Comparison of ENCODE assay signal across 11 mouse cellular contexts in genomic region chr16:4831650-4832419, GRCm38 (mm10). TPM values are rescaled to one million over a fixed set of nuclear protein-coding genes. Genes with fewer than 3 reads are reported as not detected.
DNase-seq lines count a peak whose midpoint lies in the region; ATAC-seq and TF ChIP-seq lines count a peak whose summit lies in the region.
"Had no signal": no experiment of that assay in that cellular context is flagged by ENCODE, and none has a peak within 500 bp of the region (broad histone marks: within the 10 kb centered on the region; RNA-seq: fewer than 3 reads in every experiment).

No protein-coding gene starts in this region.

- no peak overlapping the region for H3K9ac ChIP-seq in kidney, embryonic 15.5 days
- H3K9ac ChIP-seq in forebrain, embryonic 13.5 days: no peak overlapping the region
- H3K9ac ChIP-seq in forebrain, embryonic 14.5 days (ENCODE audit: low read length): no peak overlapping the region
- H3K9ac ChIP-seq: embryonic facial prominence, embryonic 12.5 days; hindbrain, embryonic 15.5 days had no signal

- 0 out of 2 replicates have a peak, but pooled peaks have one; percentile 46 for ATAC-seq in kidney, embryonic 15.5 days (replicated peaks; ENCODE audit: low FRiP score)
- no peak for ATAC-seq in forebrain, embryonic 13.5 days
- no peak for ATAC-seq in forebrain, embryonic 14.5 days

- 0 out of 2 replicates have a peak overlapping the region, but pooled peaks have one; percentile 8 for H3K4me2 ChIP-seq in kidney, embryonic 15.5 days
- H3K4me2 ChIP-seq in forebrain, embryonic 13.5 days: no peak overlapping the region
- H3K4me2 ChIP-seq in forebrain, embryonic 14.5 days (ENCODE audit: low read length): no peak overlapping the region
- H3K4me2 ChIP-seq: embryonic facial prominence, embryonic 12.5 days; hindbrain, embryonic 15.5 days had no signal

- H3K4me3 ChIP-seq in kidney, embryonic 15.5 days (replicated peaks): no peak overlapping the region
- H3K4me3 ChIP-seq in left cerebral cortex, adult 2 months: no peak overlapping the region
- no peak overlapping the region for H3K4me3 ChIP-seq in forebrain, embryonic 13.5 days
- H3K4me3 ChIP-seq in forebrain, embryonic 14.5 days (ENCODE audit: low read depth, low read length): no peak overlapping the region
- H3K4me3 ChIP-seq: embryonic facial prominence, embryonic 12.5 days; hindbrain, embryonic 15.5 days; megakaryocyte, embryonic 14.5 days had no signal

- intact Hi-C loops in left cerebral cortex, adult 2 months (cut with DNase I): no loop called here

- DNase-seq in kidney, adult 11 months: no peak
- peak; percentile 51 for DNase-seq in adrenal gland, adult 2 months
- peak; percentile 36 to 38 for DNase-seq in left cerebral cortex, adult 2 months (ENCODE audit: extremely low spot score in 1 of 2, low spot score in 2 of 2)
- DNase-seq in ovary, postnatal 14 days (ENCODE audit: low spot score): peak; percentile 27
- DNase-seq in spleen, postnatal 4 days (ENCODE audit: low spot score in 2 of 2): no peak
- no peak for DNase-seq in forebrain, embryonic 14.5 days (ENCODE audit: low spot score)

- 48% methylated on average over 15 of the region's 15 CpGs for WGBS in kidney, embryonic 15.5 days
- 73% methylated on average over 15 of the region's 15 CpGs for WGBS in forebrain, embryonic 13.5 days
- WGBS in forebrain, embryonic 14.5 days: 76% methylated on average over 15 of the region's 15 CpGs

- H3K27me3 ChIP-seq in kidney, embryonic 15.5 days: no peaks in the 10 kb centered on the region
- no peaks in the 10 kb centered on the region for H3K27me3 ChIP-seq in forebrain, embryonic 13.5 days
- no peaks in the 10 kb centered on the region for H3K27me3 ChIP-seq in forebrain, embryonic 14.5 days (replicated peaks; ENCODE audit: control insufficient read depth, insufficient read depth, low read length)
- H3K27me3 ChIP-seq: embryonic facial prominence, embryonic 12.5 days; hindbrain, embryonic 15.5 days had no signal

- H3K9me3 ChIP-seq in kidney, embryonic 15.5 days (replicated peaks): no peaks in the 10 kb centered on the region
- no peaks in the 10 kb centered on the region for H3K9me3 ChIP-seq in forebrain, embryonic 13.5 days (replicated peaks)
- H3K9me3 ChIP-seq in forebrain, embryonic 14.5 days (replicated peaks; ENCODE audit: control insufficient read depth, low read length): no peaks in the 10 kb centered on the region
- H3K9me3 ChIP-seq: embryonic facial prominence, embryonic 12.5 days; hindbrain, embryonic 15.5 days; megakaryocyte, embryonic 14.5 days had no signal

- H3K27ac ChIP-seq in kidney, embryonic 15.5 days: no peak overlapping the region
- H3K27ac ChIP-seq in left cerebral cortex, adult 2 months: no peak overlapping the region
- H3K27ac ChIP-seq in forebrain, embryonic 13.5 days: no peak overlapping the region
- H3K27ac ChIP-seq in forebrain, embryonic 14.5 days (ENCODE audit: low read depth, low read length): no peak overlapping the region
- H3K27ac ChIP-seq: embryonic facial prominence, embryonic 12.5 days; hindbrain, embryonic 15.5 days had no signal

- 0 out of 2 replicates have a peak, but pooled peaks cover 4% of the 10 kb centered on the region for H3K4me1 ChIP-seq in kidney, embryonic 15.5 days
- H3K4me1 ChIP-seq in forebrain, embryonic 13.5 days: no peaks in the 10 kb centered on the region
- no peaks in the 10 kb centered on the region for H3K4me1 ChIP-seq in forebrain, embryonic 14.5 days (ENCODE audit: control insufficient read depth, insufficient read depth, low read length)
- H3K4me1 ChIP-seq: embryonic facial prominence, embryonic 12.5 days; hindbrain, embryonic 15.5 days had no signal

- no peaks in the 10 kb centered on the region for H3K36me3 ChIP-seq in kidney, embryonic 15.5 days
- no peaks in the 10 kb centered on the region for H3K36me3 ChIP-seq in forebrain, embryonic 13.5 days (ENCODE audit: poor library complexity, severe bottlenecking)
- no peaks in the 10 kb centered on the region for H3K36me3 ChIP-seq in forebrain, embryonic 14.5 days (ENCODE audit: control insufficient read depth, insufficient read depth, low read length)
- H3K36me3 ChIP-seq: embryonic facial prominence, embryonic 12.5 days; hindbrain, embryonic 15.5 days had no signal

- TF ChIP-seq CTCF in left cerebral cortex, adult 2 months (IDR thresholded peaks at IDR 0.05): peak; percentile 50

RNA-seq across cellular contexts. Expression of gene 4930562C15Rik, which starts 3.4 kb away (rescaled TPM):
- 0.19 and 0.83 TPM in 2 replicates for polyA plus RNA-seq in kidney, embryonic 15.5 days (2015; fragmentation: Nextera tagmentation; extraction: Ambion mirVana)
- total RNA-seq in adrenal gland, adult 2 months (2021): not detected
- polyA plus RNA-seq in adrenal gland, adult 2 months (2012; rRNA removed): not detected in 2 replicates
- total RNA-seq in left cerebral cortex, adult 2 months (2021): not detected
- 0.37 and 0.39 TPM in 2 replicates for polyA plus RNA-seq in forebrain, embryonic 13.5 days (2015; fragmentation: Nextera tagmentation; extraction: Ambion mirVana)
- 0.14 TPM in 2 replicates for polyA plus RNA-seq in forebrain, embryonic 14.5 days (2014; fragmentation: Nextera tagmentation; extraction: Ambion mirVana)

RNA-seq across cellular contexts. Expression of gene Cdip1, which starts 41.7 kb away (rescaled TPM):
- polyA plus RNA-seq in kidney, embryonic 15.5 days (2015; fragmentation: Nextera tagmentation; extraction: Ambion mirVana): 101 and 108 TPM in 2 replicates
- total RNA-seq in adrenal gland, adult 2 months (2021): 100 to 1,000 TPM; 105 to 130 TPM
- 400 and 500 TPM in 2 replicates for polyA plus RNA-seq in adrenal gland, adult 2 months (2012; rRNA removed)
- 100 to 1,000 TPM; 189 to 204 TPM for total RNA-seq in left cerebral cortex, adult 2 months (2021)
- polyA plus RNA-seq in forebrain, embryonic 13.5 days (2015; fragmentation: Nextera tagmentation; extraction: Ambion mirVana): 92.2 and 103 TPM in 2 replicates
- polyA plus RNA-seq in forebrain, embryonic 14.5 days (2014; fragmentation: Nextera tagmentation; extraction: Ambion mirVana): 87.1 and 96.5 TPM in 2 replicates

RNA-seq across cellular contexts. Expression of gene Ubald1, which starts 48.3 kb away (rescaled TPM):
- polyA plus RNA-seq in kidney, embryonic 15.5 days (2015; fragmentation: Nextera tagmentation; extraction: Ambion mirVana): 37.4 and 39.7 TPM in 2 replicates
- 10 to 100 TPM; 32.8 to 37.8 TPM for total RNA-seq in adrenal gland, adult 2 months (2021)
- 59.7 and 68.0 TPM in 2 replicates for polyA plus RNA-seq in adrenal gland, adult 2 months (2012; rRNA removed)
- total RNA-seq in left cerebral cortex, adult 2 months (2021): 10 to 100 TPM; 91.8 to 93.7 TPM
- polyA plus RNA-seq in forebrain, embryonic 13.5 days (2015; fragmentation: Nextera tagmentation; extraction: Ambion mirVana): 33.9 and 35.1 TPM in 2 replicates
- 37.9 and 44.4 TPM in 2 replicates for polyA plus RNA-seq in forebrain, embryonic 14.5 days (2014; fragmentation: Nextera tagmentation; extraction: Ambion mirVana)

RNA-seq across cellular contexts. Expression of gene Mgrn1, which starts 54.2 kb away (rescaled TPM):
- polyA plus RNA-seq in kidney, embryonic 15.5 days (2015; fragmentation: Nextera tagmentation; extraction: Ambion mirVana): 88.2 and 98.1 TPM in 2 replicates
- total RNA-seq in adrenal gland, adult 2 months (2021): 10 to 100 TPM; 79.3 to 87.4 TPM
- polyA plus RNA-seq in adrenal gland, adult 2 months (2012; rRNA removed): 134 and 157 TPM in 2 replicates
- total RNA-seq in left cerebral cortex, adult 2 months (2021): 100 to 1,000 TPM; 208 to 211 TPM
- 79.0 and 86.4 TPM in 2 replicates for polyA plus RNA-seq in forebrain, embryonic 13.5 days (2015; fragmentation: Nextera tagmentation; extraction: Ambion mirVana)
- polyA plus RNA-seq in forebrain, embryonic 14.5 days (2014; fragmentation: Nextera tagmentation; extraction: Ambion mirVana): 85.3 and 93.0 TPM in 2 replicates

Comparison
In these comparisons a context has a peak if more than half of its experiments do, and no peak if none do; other contexts are left out.
1. DNase-seq: peak in adrenal gland, adult 2 months (single experiment), left cerebral cortex, adult 2 months (2 of 2) and ovary, postnatal 14 days (single experiment); none in kidney, adult 11 months (single experiment), spleen, postnatal 4 days (0 of 2) and forebrain, embryonic 14.5 days (single experiment).